Mouse (Mus musculus) Patski (cell line): ENCODE measurements around the gene Cbfa2t3. TPM values are rescaled to one million over a fixed set of nuclear protein-coding genes. Genes with fewer than 3 reads are reported as not detected.

Experiments
- ATAC-seq: fragments of 100-300 bp; one replicate; pipeline ENCODE4 v1.8.0; 2021
- CTCF ChIA-PET: fragments of 350-600 bp; sonication (Branson Sonifier 250); formaldehyde crosslinking; loops from one replicate; lab custom pipeline; 2022; ENCODE audit warnings: inconsistent platforms; lab: Charles Lee
- POLR2A ChIA-PET: fragments of 350-600 bp; sonication (Branson Sonifier 250); formaldehyde crosslinking; loops from one replicate; lab custom pipeline; 2022; ENCODE audit warnings: antibody characterized with exemption, inconsistent platforms; lab: Charles Lee
- DNase-seq: peaks from one replicate; pipeline ENCODE4 v3.0.0-alpha.2; 2011; ENCODE audit warnings: low read depth, low spot score
- H3K27me3 ChIP-seq: fragments of 371-371 bp; one replicate; pipeline ENCODE4 v1.5.1; 2021
- CTCF ChIP-seq: fragments of 100-300 bp; IDR thresholded peaks from one replicate; pipeline ENCODE4 v1.5.1; 2021
- in situ Hi-C: fragments of 300-500 bp; cut with MboI; formaldehyde crosslinking; loops from 3 replicates; pipeline ENCODE4 v1.11.1; 2018; ENCODE audit warnings: low pct_unique_long_range_greater_than_20kb, mixed read lengths
- polyA plus RNA-seq: library from polyadenylated mRNA; unstranded; gene quantifications from one replicate; pipeline ENCODE4 v1.2.3, GENCODE M21; 2021

Gene Cbfa2t3
- polyA plus RNA-seq, 1 experiment from 2014 or later: 0.26 TPM

GRCm38 (mm10) chr8:122717869-122718509, 19.1 kb upstream of the Cbfa2t3 start:
- peaks cover 78% of the 10 kb centered on the region for H3K27me3 ChIP-seq
- DNase-seq (no peak), ATAC-seq (no peak)
- in situ Hi-C loops: no loop called here
- ChIA-PET CTCF (no interaction called here), POLR2A (no interaction called here)
- no peak for TF ChIP-seq CTCF

- peaks cover 76% of the 10 kb centered on the region for H3K27me3 ChIP-seq
- ChIA-PET POLR2A (no interaction called here), CTCF (no interaction called here)
- in situ Hi-C loops: no loop called here
- no peak for DNase-seq
- ATAC-seq: no peak
- no peak for TF ChIP-seq CTCF
These were observed 17.7 kb upstream of the Cbfa2t3 start for GRCm38 (mm10) chr8:122716566-122716965.

- ATAC-seq (no peak), DNase-seq (no peak)
- TF ChIP-seq CTCF: no peak
- in situ Hi-C loops: no loop called here
- POLR2A ChIA-PET: no interaction called here
- peaks cover 74% of the 10 kb centered on the region for H3K27me3 ChIP-seq
- CTCF ChIA-PET: no interaction called here
These were observed 14.2 kb upstream of the Cbfa2t3 start for GRCm38 (mm10) chr8:122713157-122713518.

- peaks cover 79% of the 10 kb centered on the region for H3K27me3 ChIP-seq
- ChIA-PET POLR2A (no interaction called here), CTCF (no interaction called here)
- in situ Hi-C loops: no loop called here
- ATAC-seq (no peak), DNase-seq (no peak)
- no peak for TF ChIP-seq CTCF
These were observed 13.7 kb upstream of the Cbfa2t3 start for GRCm38 (mm10) chr8:122712411-122713156.

- ATAC-seq (no peak), DNase-seq (no peak)
- ChIA-PET POLR2A (no interaction called here), CTCF (no interaction called here)
- no peak for TF ChIP-seq CTCF
- in situ Hi-C loops: no loop called here
- H3K27me3 ChIP-seq: peaks cover 78% of the 10 kb centered on the region
These were observed 13.0 kb upstream of the Cbfa2t3 start for GRCm38 (mm10) chr8:122711891-122712365.

- peaks cover 78% of the 10 kb centered on the region for H3K27me3 ChIP-seq
- POLR2A ChIA-PET: no interaction called here
- CTCF ChIA-PET: no interaction called here
- ATAC-seq (no peak), DNase-seq (no peak)
- no peak for TF ChIP-seq CTCF
- in situ Hi-C loops: no loop called here
These were observed 12.6 kb upstream of the Cbfa2t3 start for GRCm38 (mm10) chr8:122711480-122711879.

- no peak for TF ChIP-seq CTCF
- H3K27me3 ChIP-seq: peaks cover 69% of the 10 kb centered on the region
- ChIA-PET CTCF (no interaction called here), POLR2A (no interaction called here)
- in situ Hi-C loops: no loop called here
- DNase-seq (no peak), ATAC-seq (no peak)
These were observed 10.6 kb upstream of the Cbfa2t3 start for GRCm38 (mm10) chr8:122709340-122710111.

- no peak for DNase-seq
- no peak for ATAC-seq
- ChIA-PET CTCF (no interaction called here), POLR2A (no interaction called here)
- TF ChIP-seq CTCF: no peak
- in situ Hi-C loops: no loop called here
- peaks cover 59% of the 10 kb centered on the region for H3K27me3 ChIP-seq
These were observed 8.3 kb upstream of the Cbfa2t3 start for GRCm38 (mm10) chr8:122707184-122707583.

- ATAC-seq (no peak), DNase-seq (no peak)
- in situ Hi-C loops: no loop called here
- CTCF ChIA-PET: no interaction called here
- peaks cover 58% of the 10 kb centered on the region for H3K27me3 ChIP-seq
- POLR2A ChIA-PET: no interaction called here
- no peak for TF ChIP-seq CTCF
These were observed 7.1 kb upstream of the Cbfa2t3 start for GRCm38 (mm10) chr8:122705901-122706561.

GRCm38 (mm10) chr8:122704612-122705011, 5.7 kb upstream of the Cbfa2t3 start:
- TF ChIP-seq CTCF: no peak
- in situ Hi-C loops: no loop called here
- peaks cover 68% of the 10 kb centered on the region for H3K27me3 ChIP-seq
- DNase-seq: no peak
- ChIA-PET POLR2A (no interaction called here), CTCF (no interaction called here)
- ATAC-seq: no peak
